Comparison of ENCODE assay signal across 27 mouse cellular contexts in genomic region chr2:129411651-129412050, GRCm38 (mm10). TPM values are rescaled to one million over a fixed set of nuclear protein-coding genes. Genes with fewer than 3 reads are reported as not detected.
DNase-seq lines count a peak whose midpoint lies in the region; ATAC-seq lines count a peak whose summit lies in the region.
"Had no signal": no experiment of that assay in that cellular context is flagged by ENCODE, and none has a peak within 500 bp of the region (broad histone marks: within the 10 kb centered on the region; RNA-seq: fewer than 3 reads in every experiment).

No protein-coding gene starts in this region.

- peak; percentile 57 for DNase-seq in heart, adult 11 months
- peak; percentile 36 for DNase-seq in brain, adult 2 months (ENCODE audit: low read depth, low spot score)
- DNase-seq in gonadal fat pad, adult 2 months (ENCODE audit: low read depth): peak; percentile 75
- no peak for DNase-seq in frontal cortex, adult 2 months (ENCODE audit: extremely low spot score in 1 of 2, low spot score in 1 of 2)
- DNase-seq: adrenal gland, adult 8-10 months; adrenal gland, postnatal 14 days; adrenal gland, postnatal 36 days; B cell, adult 2 months; cerebellum, adult 11 months; cerebellum, adult 18-20 months; cerebellum, adult 8-10 months; cerebellum, adult 9-11 months; cerebellum, postnatal 14 days; cerebellum, postnatal 36 days; embryo, embryonic 11 days had no signal

- H3K9me3 ChIP-seq in heart, embryonic 12.5 days (replicated peaks): no peaks in the 10 kb centered on the region
- H3K9me3 ChIP-seq: embryonic facial prominence, embryonic 13.5 days; embryonic facial prominence, embryonic 15.5 days; forebrain, embryonic 12.5 days; G1E had no signal

- no peak overlapping the region for H3K4me3 ChIP-seq in heart, embryonic 12.5 days
- H3K4me3 ChIP-seq: embryonic facial prominence, embryonic 13.5 days; embryonic facial prominence, embryonic 15.5 days; erythroblast, embryonic 14.5 days; forebrain, embryonic 12.5 days had no signal

- 48% methylated on average over 3 of the region's 3 CpGs for WGBS in heart, embryonic 12.5 days

- H3K27ac ChIP-seq in heart, embryonic 12.5 days (ENCODE audit: poor library complexity, severe bottlenecking): no peak overlapping the region
- H3K27ac ChIP-seq: embryonic facial prominence, embryonic 13.5 days; embryonic facial prominence, embryonic 15.5 days; forebrain, embryonic 12.5 days had no signal

- no peak overlapping the region for H3K4me2 ChIP-seq in heart, embryonic 12.5 days
- H3K4me2 ChIP-seq: embryonic facial prominence, embryonic 13.5 days; embryonic facial prominence, embryonic 15.5 days; forebrain, embryonic 12.5 days had no signal

- no peaks in the 10 kb centered on the region for H3K36me3 ChIP-seq in heart, embryonic 12.5 days
- H3K36me3 ChIP-seq: embryonic facial prominence, embryonic 13.5 days; embryonic facial prominence, embryonic 15.5 days; forebrain, embryonic 12.5 days; G1E had no signal

- H3K9ac ChIP-seq in heart, embryonic 12.5 days: no peak overlapping the region
- H3K9ac ChIP-seq: embryonic facial prominence, embryonic 13.5 days; embryonic facial prominence, embryonic 15.5 days; forebrain, embryonic 12.5 days had no signal

- no peak for ATAC-seq in heart, embryonic 12.5 days (ENCODE audit: insufficient number of reproducible peaks, low FRiP score)
- ATAC-seq: activated CD4-positive, CD25-positive, alpha-beta regulatory T cell, adult 4 months; CD4-positive, CD25-positive, alpha-beta regulatory T cell, adult 4 months; forebrain, embryonic 14.5 days; forebrain, embryonic 16.5 days; Patski had no signal

- no peaks in the 10 kb centered on the region; the same call in none of the 2 replicates for H3K27me3 ChIP-seq in heart, embryonic 12.5 days (replicated peaks)
- H3K27me3 ChIP-seq: CH12.LX; embryonic facial prominence, embryonic 13.5 days; embryonic facial prominence, embryonic 15.5 days; forebrain, embryonic 12.5 days had no signal

- 0 out of 2 replicates have a peak, but pooled peaks cover 3% of the 10 kb centered on the region for H3K4me1 ChIP-seq in heart, embryonic 12.5 days (replicated peaks)
- H3K4me1 ChIP-seq: embryonic facial prominence, embryonic 13.5 days; forebrain, embryonic 12.5 days had no signal

RNA-seq across cellular contexts. Expression of gene Il1b, which starts 40.7 kb away (rescaled TPM):
- 0.17 TPM in 1 of 2 replicates, not detected in the other for polyA plus RNA-seq in heart, embryonic 12.5 days (2016; fragmentation: Nextera tagmentation; extraction: Ambion mirVana)
- polyA plus RNA-seq in gonadal fat pad, adult 2 months (2012; rRNA removed): 0.37 and 1.1 TPM in 2 replicates
- 0.21 and 0.40 TPM in 2 replicates for polyA plus RNA-seq in frontal cortex, adult 2 months (2012; rRNA removed)
- polyA plus RNA-seq: activated CD4-positive, CD25-positive, alpha-beta regulatory T cell, adult 4 months; erythroblast, embryonic 14.5 days; forebrain, embryonic 12.5 days; forebrain, embryonic 14.5 days; forebrain, embryonic 16.5 days; Patski had no signal

Comparison
In these comparisons a context has a peak if more than half of its experiments do, and no peak if none do; other contexts are left out.
1. DNase-seq: peak in heart, adult 11 months (single experiment), brain, adult 2 months (single experiment) and gonadal fat pad, adult 2 months (single experiment); none in frontal cortex, adult 2 months (0 of 2).